11 mouse cellular contexts compared by ENCODE assay signal in genomic region chr11:22661713-22662551, GRCm38 (mm10).
DNase-seq lines count a peak whose midpoint lies in the region; ATAC-seq and TF ChIP-seq lines count a peak whose summit lies in the region.
"Had no signal": no experiment of that assay in that cellular context is flagged by ENCODE, and none has a peak within 500 bp of the region (broad histone marks: within the 10 kb centered on the region; RNA-seq: fewer than 3 reads in every experiment).

No protein-coding gene starts in this region.

- TF ChIP-seq POLR2A in brain, embryonic 14.5 days (IDR thresholded peaks at IDR 0.05; ENCODE audit: borderline replicate concordance, extremely low read depth, insufficient read depth, insufficient read length, poor library complexity, severe bottlenecking) = no peak

- no peak for DNase-seq in frontal cortex, postnatal 14 days (ENCODE audit: low spot score in 2 of 2)
- no peak for DNase-seq in lung, embryonic 14.5 days
- DNase-seq in lung, postnatal 4 days = no peak
- peak; percentile 38 for DNase-seq in brain, embryonic 14.5 days (ENCODE audit: low read depth)
- DNase-seq in gastrocnemius, postnatal 25 days = no peak
- no peak for DNase-seq in urinary bladder, postnatal 14 days (ENCODE audit: low spot score)
- DNase-seq: cerebellum, postnatal 14 days; kidney, adult 18-20 months had no signal

- H3K36me3 ChIP-seq in lung, embryonic 14.5 days (ENCODE audit: insufficient read depth) = no peaks in the 10 kb centered on the region
- H3K36me3 ChIP-seq in midbrain, embryonic 15.5 days (replicated peaks) = no peaks in the 10 kb centered on the region

- no peak overlapping the region for H3K9ac ChIP-seq in lung, embryonic 14.5 days
- no peak overlapping the region for H3K9ac ChIP-seq in midbrain, embryonic 15.5 days

- no peak overlapping the region for H3K4me2 ChIP-seq in lung, embryonic 14.5 days
- H3K4me2 ChIP-seq in midbrain, embryonic 15.5 days = no peak overlapping the region
- H3K4me2 ChIP-seq: liver, embryonic 11.5 days had no signal

- WGBS in lung, embryonic 14.5 days = 41% methylated on average over 10 of the region's 12 CpGs
- WGBS in midbrain, embryonic 15.5 days = 51% methylated on average over 10 of the region's 12 CpGs

- H3K27ac ChIP-seq in lung, embryonic 14.5 days (ENCODE audit: low read depth) = no peak overlapping the region
- H3K27ac ChIP-seq in midbrain, embryonic 15.5 days = no peak overlapping the region

- no peaks in the 10 kb centered on the region for H3K4me1 ChIP-seq in lung, embryonic 14.5 days (ENCODE audit: insufficient read depth)
- H3K4me1 ChIP-seq in midbrain, embryonic 15.5 days = peaks cover 9% of the 10 kb centered on the region

- ATAC-seq in frontal cortex, adult (ENCODE audit: low TSS enrichment) = peak; percentile 64; the same call in 1 of the 2 replicates
- peak; percentile 41; the same call in 1 of the 2 replicates for ATAC-seq in lung, embryonic 14.5 days (ENCODE audit: insufficient read depth)
- peak; percentile 69 for ATAC-seq in midbrain, embryonic 15.5 days (replicated peaks)

- TF ChIP-seq CTCF in lung, embryonic 14.5 days (IDR thresholded peaks at IDR 0.05; ENCODE audit: low read depth) = no peak
- no peak for TF ChIP-seq CTCF in brain, embryonic 14.5 days (IDR thresholded peaks at IDR 0.05; ENCODE audit: borderline replicate concordance, extremely low read depth, insufficient read depth, insufficient read length)

- H3K27me3 ChIP-seq in lung, embryonic 14.5 days (ENCODE audit: insufficient read depth, low read length) = no peaks in the 10 kb centered on the region
- H3K27me3 ChIP-seq in midbrain, embryonic 15.5 days (replicated peaks) = no peaks in the 10 kb centered on the region

- no peaks in the 10 kb centered on the region for H3K9me3 ChIP-seq in lung, embryonic 14.5 days (ENCODE audit: low read depth, low read length)
- H3K9me3 ChIP-seq in midbrain, embryonic 15.5 days = no peaks in the 10 kb centered on the region

- H3K4me3 ChIP-seq in lung, embryonic 14.5 days (ENCODE audit: low read depth, low read length) = no peak overlapping the region
- H3K4me3 ChIP-seq in midbrain, embryonic 15.5 days = no peak overlapping the region
